Comparison of ENCODE assay signal across 8 mouse cellular contexts in the genomic region with DNA sequence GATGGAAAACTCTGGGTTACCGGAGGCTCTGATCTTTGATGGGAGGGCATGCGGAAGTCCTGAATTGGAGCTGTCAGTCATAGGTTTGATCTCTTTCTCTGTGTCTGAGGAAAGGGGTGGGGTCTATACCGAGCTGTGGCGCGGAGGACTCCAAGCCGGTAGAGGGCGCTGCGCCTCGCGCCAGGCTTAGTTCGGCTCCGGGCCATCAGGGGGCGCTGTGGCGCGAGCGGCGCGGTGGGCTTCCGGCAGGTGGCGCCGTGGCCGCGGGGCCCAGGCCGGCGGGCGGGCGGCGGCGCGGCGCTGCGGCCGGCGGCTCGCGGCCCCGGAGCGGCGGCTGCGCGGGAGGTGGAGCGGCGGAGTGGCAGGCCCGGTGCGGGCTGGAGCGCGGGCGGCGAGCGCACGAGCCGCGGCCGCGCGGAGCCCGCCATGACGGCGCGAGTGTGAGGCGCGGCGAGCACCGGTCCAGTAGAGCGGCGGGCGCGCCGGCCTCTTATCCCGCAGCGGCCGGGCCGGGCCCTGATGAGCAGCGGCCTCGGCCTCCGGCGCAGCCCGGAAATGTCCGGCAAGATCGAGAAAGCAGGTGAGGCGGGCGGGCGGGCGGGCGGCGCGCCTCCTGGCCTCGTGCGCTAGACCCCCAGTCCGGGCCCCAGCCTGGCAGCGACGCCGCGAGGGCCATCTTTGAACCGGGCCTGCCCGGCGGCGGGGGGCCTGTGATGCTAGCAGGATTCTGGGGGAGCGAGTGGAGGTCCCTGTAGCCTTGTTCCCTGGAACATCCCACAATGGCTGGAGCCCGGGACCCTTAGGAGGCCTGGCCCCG. TPM values are rescaled to one million over a fixed set of nuclear protein-coding genes. Genes with fewer than 3 reads are reported as not detected.
A peak's percentile ranks its signal among the peaks of the same experiment; 100 is the strongest.
DNase-seq lines count a peak whose midpoint lies in the region.

A gene (plus strand): TSS at position 237 of the 817 bp plus-strand sequence.

- no peaks in the 10 kb centered on the region for H3K36me3 ChIP-seq in megakaryocyte, embryonic 14.5 days (replicated peaks; ENCODE audit: low read length)

- H3K9me3 ChIP-seq in megakaryocyte, embryonic 14.5 days, result peaks cover 3% of the 10 kb centered on the region

- peak within 1 kb of the TSS; percentile 95 for H3K4me3 ChIP-seq in megakaryocyte, embryonic 14.5 days (replicated peaks)

- H3K27me3 ChIP-seq in megakaryocyte, embryonic 14.5 days (replicated peaks), result peaks cover 7% of the 10 kb centered on the region

- peak; percentile 73 for DNase-seq in adipocyte (ENCODE audit: low spot score)
- peak; percentile 74 for DNase-seq in embryo, embryonic 10 days (ENCODE audit: low spot score)
- DNase-seq in gastrocnemius, postnatal 14 days, result peak; percentile 87
- peak; percentile 92 for DNase-seq in induced T-regulatory cell, adult 2 months (ENCODE audit: low read depth)
- peak; percentile 44 to 90 for DNase-seq in left cerebral cortex, adult 8-10 months (ENCODE audit: low spot score in 2 of 2)
- DNase-seq in right cerebral cortex, adult 2 months (ENCODE audit: low spot score in 2 of 2), result peak; percentile 84 to 85
- peak; percentile 81 for DNase-seq in urinary bladder, postnatal 14 days (ENCODE audit: low spot score)

- intact Hi-C loops in gastrocnemius, postnatal 14 days (cut with DNase I; ENCODE audit: low total_unique reads), result loop anchor here (2.0 to 10.0 kb wide), 3 partner anchors 31 to 115 kb away; no protein-coding TSS in a partner anchor

- H3K4me1 ChIP-seq in megakaryocyte, embryonic 14.5 days, result peaks cover 54% of the 10 kb centered on the region

RNA-seq across cellular contexts. Expression of the gene that starts here (rescaled TPM):
- 10 to 100 TPM; 75.7 to 81.9 TPM for total RNA-seq in gastrocnemius, postnatal 14 days (2021)
- total RNA-seq in left cerebral cortex, adult 8-10 months (2022), result 100 to 1,000 TPM in 1 of 4 experiments, 10 to 100 TPM in 3; 88.6 to 103 (median 94.1) TPM
- 13.8 and 14.5 TPM in 2 replicates for polyA plus RNA-seq in megakaryocyte, embryonic 14.5 days (2012; ENCODE audit: insufficient read depth, low replicate concordance)

Comparison
In these comparisons a context has a peak if more than half of its experiments do, and no peak if none do; other contexts are left out.
1. Peak in every context shown above with its lines: DNase-seq and H3K4me3 ChIP-seq.